Mouse (Mus musculus) right cerebral cortex, postnatal 36 days (tissue): Measurements from ENCODE around the gene Brd3os.

Source experiments
- DNase-seq, 2 experiments: peaks; one replicate each; pipeline ENCODE4 v3.0.0; 2022; ENCODE audit warnings: low spot score in 2 of 2, mixed read lengths in 1 of 2

Brd3os gene

DNA sequence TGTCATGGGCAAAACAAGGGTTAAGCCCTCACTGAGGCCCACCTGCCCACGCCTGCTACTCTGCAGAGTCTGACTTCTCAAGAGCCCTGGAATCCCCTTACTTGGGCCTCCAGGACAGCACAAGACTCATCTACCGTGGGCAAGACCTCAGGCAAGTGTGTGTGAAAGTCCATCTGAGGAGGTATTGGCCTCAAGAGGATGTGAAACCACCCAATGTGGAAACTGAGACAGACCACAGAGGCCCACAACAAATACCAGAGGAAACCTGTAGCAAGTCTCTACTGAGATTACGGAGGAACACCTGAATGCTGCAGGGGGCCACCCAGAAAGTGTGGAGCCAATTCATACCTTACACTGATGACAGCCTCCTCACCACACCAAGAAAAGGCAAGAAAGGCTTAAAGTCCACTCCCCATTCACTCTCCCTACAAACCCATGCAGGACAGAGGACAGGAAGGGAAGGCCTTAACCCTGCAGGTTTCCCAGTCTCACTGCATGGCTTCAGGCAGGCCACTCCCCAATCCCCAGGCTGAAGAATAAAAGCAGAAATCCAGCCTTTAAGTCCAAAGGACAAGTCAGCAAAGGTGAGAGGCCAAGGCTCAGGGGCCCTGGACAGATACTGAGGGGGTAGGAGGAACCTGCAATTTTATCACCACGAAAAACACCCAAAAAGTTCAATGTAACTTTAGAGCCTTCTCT lies 27.3 kb downstream of the Brd3os start:
- DNase-seq: no peak

DNA sequence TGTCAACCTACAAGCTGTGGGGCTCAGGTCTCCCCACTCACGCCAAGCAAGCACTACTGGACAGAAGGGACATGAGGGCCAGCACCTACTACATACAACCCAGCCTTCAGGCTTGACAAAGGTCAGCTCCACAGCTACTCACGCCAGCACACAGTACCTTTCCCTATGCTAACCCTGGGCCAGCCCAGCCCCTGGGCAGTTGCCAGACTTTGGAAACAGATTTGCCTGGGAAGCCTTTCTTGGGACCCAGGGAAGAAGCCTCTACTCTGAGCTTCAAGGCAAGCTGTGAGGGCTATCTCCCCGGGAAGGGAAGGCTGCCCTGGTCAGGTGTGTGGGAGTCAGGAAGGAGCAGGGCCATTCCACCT lies 27.8 kb downstream of the Brd3os start:
- DNase-seq: no peak

- DNase-seq: no peak
Observed at GRCm38 (mm10) chr2:27470535-27470934, 28.4 kb downstream of the Brd3os start.

DNA sequence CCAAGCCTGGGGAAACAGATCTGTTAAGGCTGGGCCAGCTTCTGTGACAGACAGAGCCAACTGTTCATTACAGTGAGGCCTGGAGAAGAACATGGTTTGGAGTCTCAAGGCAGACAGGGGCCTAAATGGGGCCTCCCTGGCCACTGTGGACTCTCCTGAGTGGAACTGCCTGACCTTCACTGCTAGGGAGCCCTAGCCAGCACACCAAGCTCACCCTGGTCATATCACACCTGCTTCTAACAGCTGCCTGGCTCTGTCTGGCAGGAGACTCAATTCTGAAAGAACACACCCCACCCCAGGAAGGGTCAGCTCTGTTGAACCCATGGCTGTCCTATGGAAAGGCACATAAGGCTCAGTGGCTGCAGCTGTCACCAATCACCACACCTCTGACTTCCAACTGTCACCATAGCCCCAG lies 29.1 kb downstream of the Brd3os start:
- no peak for DNase-seq

- no peak for DNase-seq
Observed at GRCm38 (mm10) chr2:27473061-27473765, 31.1 kb downstream of the Brd3os start.

DNA sequence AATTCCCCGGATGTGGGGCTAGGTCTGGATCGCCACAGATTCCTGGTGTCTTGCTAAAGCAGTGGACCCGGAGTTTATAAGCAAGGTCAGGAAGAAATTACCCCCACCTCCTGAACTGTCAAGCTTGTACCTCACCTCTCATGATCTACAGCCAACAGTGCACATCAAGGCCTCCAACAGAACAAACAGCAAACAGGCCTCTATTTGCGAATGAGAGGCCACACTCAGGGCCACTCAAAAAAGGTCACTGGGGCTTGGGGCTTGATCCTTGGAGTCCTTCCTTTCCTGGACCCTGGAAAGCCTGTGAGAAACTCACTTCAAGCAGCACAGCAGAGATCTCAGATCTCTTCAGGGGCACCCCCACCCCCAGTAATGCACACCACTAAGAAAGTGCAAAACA lies 31.8 kb downstream of the Brd3os start:
- no peak for DNase-seq

DNA sequence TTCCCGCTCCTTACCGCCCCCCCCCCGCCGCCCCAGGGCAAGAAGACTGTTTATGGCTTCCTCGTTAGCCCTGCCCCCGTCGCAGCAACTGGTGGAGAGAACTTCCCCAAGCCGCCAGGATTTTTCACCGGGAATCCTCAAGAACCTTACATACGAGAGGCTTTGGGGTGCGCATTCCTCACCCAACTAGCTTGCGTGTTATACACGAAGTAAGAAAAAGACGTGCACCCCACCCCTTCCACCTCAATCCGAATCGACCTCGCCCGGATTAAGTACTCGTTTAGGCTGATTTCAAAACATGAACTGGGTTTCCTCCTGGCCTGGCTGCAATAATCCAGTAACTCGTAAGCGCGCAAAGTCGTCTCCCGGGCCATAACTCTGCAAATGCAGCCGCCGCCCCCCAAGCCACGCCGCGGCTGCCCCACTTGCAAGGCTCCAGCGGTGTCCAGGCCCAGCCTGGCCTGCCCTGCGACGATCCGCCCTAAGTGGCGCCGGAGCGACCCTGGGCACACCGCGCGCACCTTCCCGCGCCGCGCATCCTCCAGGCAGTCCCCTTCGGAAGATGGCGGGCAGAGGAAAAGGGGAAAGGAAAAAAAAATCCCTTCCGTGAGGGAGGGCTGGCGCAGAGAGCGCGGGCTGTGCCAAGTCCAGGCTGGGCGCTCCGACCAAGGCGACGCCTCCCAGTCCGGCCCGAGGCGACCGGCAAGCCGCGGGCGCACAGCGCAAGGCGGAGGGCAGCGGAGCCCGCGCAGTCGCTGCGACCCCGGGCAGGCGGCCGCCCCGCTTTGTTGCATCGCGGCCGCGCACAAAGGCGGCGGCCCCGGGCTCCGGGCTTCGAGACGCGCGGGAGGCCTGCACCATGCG lies 32.7 kb downstream of the Brd3os start:
- no peak for DNase-seq

DNA sequence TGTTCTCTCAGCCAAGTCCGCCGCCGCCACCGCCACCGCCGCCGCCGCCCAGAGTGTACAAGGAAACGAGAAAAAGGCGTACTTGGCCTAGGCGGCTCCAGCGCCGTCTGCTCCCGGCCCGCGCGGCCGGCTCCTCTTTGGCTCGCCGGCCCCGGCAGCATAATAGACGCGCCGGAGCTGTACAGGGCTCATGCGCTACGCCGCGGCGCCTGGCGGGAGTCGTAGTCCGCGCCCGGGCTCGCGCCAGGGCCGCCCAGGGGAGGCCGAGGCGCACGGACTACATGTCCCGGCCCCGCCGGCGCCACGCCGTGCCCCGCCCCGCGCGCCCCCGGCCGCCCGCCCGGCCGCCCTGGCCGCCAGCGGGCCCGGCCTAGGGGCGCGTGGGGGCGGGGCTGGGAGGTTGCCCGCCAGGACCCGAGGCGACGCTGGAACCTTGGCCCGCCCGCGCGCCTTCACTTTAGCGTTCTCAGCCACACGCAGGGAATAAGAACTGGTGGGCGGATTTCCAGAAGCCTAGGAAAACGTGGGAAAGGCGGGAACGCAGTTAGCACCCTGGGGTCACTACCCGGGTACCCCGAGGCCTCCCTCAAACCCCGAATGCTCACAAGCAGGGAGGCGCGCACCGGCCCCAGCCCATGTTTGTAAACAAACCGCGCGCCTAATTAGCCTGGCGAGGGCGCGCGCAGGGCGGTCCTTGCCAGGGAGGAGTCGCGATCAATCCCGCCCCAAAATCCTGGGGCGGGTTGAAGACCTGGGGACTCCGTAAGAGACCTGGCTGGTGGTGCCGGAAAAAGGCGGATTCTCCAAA lies 33.6 kb downstream of the Brd3os start:
- peak; percentile 89 to 92 for DNase-seq

- DNase-seq: no peak
Observed at GRCm38 (mm10) chr2:27476303-27477192, 34.4 kb downstream of the Brd3os start.

GRCm38 (mm10) chr2:27479821-27480220 lies 37.7 kb downstream of the Brd3os start:
- no peak for DNase-seq

DNA sequence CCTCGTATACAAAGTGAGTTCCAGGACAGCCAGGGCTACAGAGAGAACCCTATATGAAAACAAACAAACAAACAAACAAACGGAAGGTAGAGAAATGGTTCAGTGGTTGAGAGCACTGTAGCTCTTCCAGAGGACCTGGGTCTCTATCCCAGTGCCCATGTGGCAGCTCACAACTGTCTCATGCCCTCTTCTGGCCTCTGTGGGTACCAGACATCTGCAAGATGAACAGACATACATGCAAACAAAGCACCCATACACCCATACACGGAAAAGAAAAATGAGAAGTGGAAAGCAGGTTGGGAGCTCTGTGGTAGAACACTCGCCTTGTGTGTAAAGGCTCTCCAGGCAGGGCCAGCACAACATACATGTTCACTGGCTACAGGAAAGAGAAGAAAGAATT lies 38.2 kb downstream of the Brd3os start:
- DNase-seq: no peak

DNA sequence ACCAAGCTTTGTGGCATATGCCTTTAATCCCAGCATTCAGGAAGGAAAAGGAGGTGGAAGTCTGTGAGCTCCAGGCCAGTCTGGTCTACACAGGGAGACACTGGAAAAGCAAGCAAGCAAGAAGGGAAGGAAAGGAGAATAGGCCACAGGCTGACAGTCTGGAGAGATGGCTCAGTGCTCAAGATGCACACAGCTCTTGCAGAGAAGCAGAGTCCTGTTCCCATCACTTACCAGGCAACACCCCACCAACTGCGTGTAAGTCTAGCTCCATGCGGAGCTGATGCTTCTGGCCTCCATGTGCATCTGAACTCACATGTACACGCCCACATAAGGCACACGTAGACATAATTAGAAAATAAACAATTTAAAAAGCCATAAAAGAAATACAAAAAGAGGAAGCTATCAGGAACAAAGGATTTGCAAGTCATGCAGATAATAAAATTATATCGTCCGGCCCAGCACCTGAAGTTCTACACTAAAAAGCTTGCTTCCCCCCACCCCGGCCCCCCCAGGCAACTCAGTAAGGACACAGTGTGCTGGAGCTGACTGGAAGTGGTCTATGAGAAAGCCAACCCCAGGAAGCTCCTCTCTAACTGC lies 40.2 kb downstream of the Brd3os start:
- DNase-seq: no peak

DNA sequence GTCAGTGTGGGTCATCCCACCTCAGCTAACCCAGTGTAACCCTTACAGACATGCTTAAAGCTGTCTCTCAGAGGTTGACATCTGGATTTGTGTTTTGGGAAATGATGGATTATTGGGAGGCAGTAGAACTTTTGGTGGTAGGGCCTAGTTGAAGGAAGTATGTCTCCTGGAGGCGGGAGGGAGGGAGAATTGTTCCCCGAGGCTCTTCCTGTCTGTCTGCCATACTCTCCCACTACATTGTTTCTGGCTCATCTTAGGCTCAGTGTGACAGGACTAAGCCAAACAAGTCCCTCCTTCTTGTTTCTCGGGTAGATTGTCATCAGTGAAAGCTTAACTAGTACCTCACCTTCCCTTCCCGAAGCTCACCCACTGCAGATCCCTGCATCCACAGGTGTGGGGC lies 44.6 kb downstream of the Brd3os start:
- no peak for DNase-seq

- no peak for DNase-seq
Observed at GRCm38 (mm10) chr2:27487336-27488049, 45.4 kb downstream of the Brd3os start.

- no peak for DNase-seq
Observed at GRCm38 (mm10) chr2:27488362-27488761, 46.2 kb downstream of the Brd3os start.

GRCm38 (mm10) chr2:27490939-27491338 lies 48.8 kb downstream of the Brd3os start:
- DNase-seq: no peak
